Mouse (Mus musculus) C2C12 (cell line): Measurements from ENCODE around the gene Acot7. TPM values are rescaled to one million over a fixed set of nuclear protein-coding genes. Genes with fewer than 3 reads are reported as not detected.

Experiments used
- H3K27me3 ChIP-seq: one replicate; pipeline ENCODE4 v1.6.1; 2011; ENCODE audit not compliant: control insufficient read depth, insufficient read depth, insufficient read length
- H3K36me3 ChIP-seq: one replicate; pipeline ENCODE4 v1.6.1; 2011; ENCODE audit not compliant: control insufficient read depth, insufficient read depth
- H3K4me3 ChIP-seq: one replicate; pipeline ENCODE4 v1.5.1; 2011; ENCODE audit warnings: mild to moderate bottlenecking, control low read depth; ENCODE audit not compliant: poor library complexity, insufficient read depth, severe bottlenecking
- H3K79me2 ChIP-seq: one replicate; pipeline ENCODE4 v1.6.1; 2011; ENCODE audit not compliant: control insufficient read depth, insufficient read depth
- H3K79me3 ChIP-seq: one replicate; pipeline ENCODE4 v1.6.1; 2011; ENCODE audit warnings: low read depth, control low read depth
- H3ac ChIP-seq: one replicate; pipeline ENCODE3; 2011; ENCODE audit warnings: low read depth; ENCODE audit not compliant: control insufficient read depth, insufficient read length
- CEBPB ChIP-seq: IDR thresholded peaks from one replicate; pipeline ENCODE4 v1.6.1; 2011; ENCODE audit warnings: low read depth, mild to moderate bottlenecking, control low read depth, moderate library complexity
- CTCF ChIP-seq: IDR thresholded peaks from one replicate; pipeline ENCODE4 v1.5.1; 2011; ENCODE audit not compliant: control insufficient read depth, insufficient read depth, insufficient read length
- FOSL1 ChIP-seq: IDR thresholded peaks from one replicate; pipeline ENCODE4 v1.8.0; 2011; ENCODE audit warnings: mild to moderate bottlenecking, low read length; ENCODE audit not compliant: poor library complexity, insufficient read depth, severe bottlenecking
- MAX ChIP-seq: IDR thresholded peaks from one replicate; pipeline ENCODE4 v1.6.1; 2011; ENCODE audit warnings: mild to moderate bottlenecking, control low read depth
- MYOD1 ChIP-seq: IDR thresholded peaks from one replicate; pipeline ENCODE4 v1.6.1; 2011; ENCODE audit warnings: low read depth; ENCODE audit not compliant: control insufficient read depth, insufficient read length
- MYOG ChIP-seq: IDR thresholded peaks from one replicate; pipeline ENCODE4 v1.6.1; 2011; ENCODE audit not compliant: control insufficient read depth, insufficient read length; ENCODE audit errors: extremely low read depth
- USF1 ChIP-seq: IDR thresholded peaks from one replicate; pipeline ENCODE4 v1.6.1; 2011; ENCODE audit warnings: low read depth, mild to moderate bottlenecking, control low read depth, moderate library complexity
- polyA plus RNA-seq: library from polyadenylated mRNA; unstranded; fragments of >200 nt; fragmentation: generic; extraction: Trizol; gene quantifications from one replicate; pipeline ENCODE4 v1.2.1, GENCODE M21; 2012; ENCODE audit warnings: missing spikeins

The Acot7 gene
- polyA plus RNA-seq, 1 experiment, result 344 TPM

- H3K4me3 ChIP-seq, result no peak overlapping the region
- no peak for TF ChIP-seq CTCF
- no peak for TF ChIP-seq MYOG
- TF ChIP-seq MAX, result no peak
- TF ChIP-seq CEBPB, result no peak
- no peak for TF ChIP-seq USF1
- TF ChIP-seq FOSL1, result no peak
- peaks cover 90% of the 10 kb centered on the region for H3K79me2 ChIP-seq
- H3ac ChIP-seq, result no peak overlapping the region
- H3K36me3 ChIP-seq, result peaks cover 14% of the 10 kb centered on the region
- no peaks in the 10 kb centered on the region for H3K27me3 ChIP-seq
- H3K79me3 ChIP-seq, result peaks cover 67% of the 10 kb centered on the region
Observed at GRCm38 (mm10) chr4:152189071-152189470, 11.1 kb downstream of the Acot7 start.

- Histone ChIP-seq H3K79me3 (peaks cover 73% of the 10 kb centered on the region), H3K27me3 (no peaks in the 10 kb centered on the region), H3ac (no peak overlapping the region), H3K79me2 (peaks cover 90% of the 10 kb centered on the region), H3K36me3 (peaks cover 9% of the 10 kb centered on the region), H3K4me3 (no peak overlapping the region)
- no peak for TF ChIP-seq CEBPB
Observed at GRCm38 (mm10) chr4:152189691-152190090, 11.8 kb downstream of the Acot7 start.

GRCm38 (mm10) chr4:152190096-152190653 lies 12.2 kb downstream of the Acot7 start:
- Histone ChIP-seq H3ac (peak overlapping the region; percentile 35), H3K36me3 (peaks cover 9% of the 10 kb centered on the region), H3K79me3 (peaks cover 78% of the 10 kb centered on the region), H3K27me3 (no peaks in the 10 kb centered on the region), H3K79me2 (peaks cover 92% of the 10 kb centered on the region), H3K4me3 (no peak overlapping the region)
- no peak for TF ChIP-seq MYOD1
- TF ChIP-seq MAX, result no peak

DNA sequence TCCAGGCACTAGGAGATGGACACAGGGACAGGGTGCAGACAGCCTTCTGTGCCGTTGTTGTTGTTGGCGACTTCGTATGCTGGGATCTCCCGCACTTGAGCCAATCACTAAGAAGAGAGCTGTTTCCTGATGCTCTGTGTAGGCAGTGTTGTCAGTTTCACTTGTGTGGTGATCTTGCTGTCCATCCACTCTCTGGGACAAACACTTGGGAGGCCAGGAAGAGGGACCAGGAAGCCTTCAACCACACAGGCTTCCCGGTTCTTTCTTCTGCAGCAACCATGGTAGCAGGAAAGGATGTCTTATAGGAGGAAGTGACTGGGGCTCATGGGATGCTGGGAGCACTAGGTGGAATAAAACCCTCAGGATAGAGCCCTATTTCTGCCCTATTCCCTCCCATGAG lies 12.8 kb downstream of the Acot7 start:
- TF ChIP-seq MYOG (no peak), USF1 (no peak), CTCF (no peak), MYOD1 (no peak), FOSL1 (no peak), CEBPB (no peak), MAX (no peak)
- H3K4me3 ChIP-seq, result no peak overlapping the region
- peak overlapping the region; percentile 12 for H3ac ChIP-seq

GRCm38 (mm10) chr4:152192569-152192968 lies 14.6 kb downstream of the Acot7 start:
- Histone ChIP-seq H3K4me3 (no peak overlapping the region), H3K79me3 (peaks cover 94% of the 10 kb centered on the region), H3ac (no peak overlapping the region), H3K36me3 (peaks cover 16% of the 10 kb centered on the region), H3K27me3 (no peaks in the 10 kb centered on the region), H3K79me2 (peaks cover 100% of the 10 kb centered on the region)
- no peak for TF ChIP-seq MYOD1
- TF ChIP-seq CTCF, result no peak
- TF ChIP-seq CEBPB, result no peak
- no peak for TF ChIP-seq MAX
- no peak for TF ChIP-seq FOSL1
- TF ChIP-seq MYOG, result no peak
- TF ChIP-seq USF1, result no peak

More for the DNA sequence above, 12.8 kb downstream of the Acot7 start:
- Histone ChIP-seq H3K79me3 (peaks cover 83% of the 10 kb centered on the region), H3K27me3 (no peaks in the 10 kb centered on the region), H3K79me2 (peaks cover 95% of the 10 kb centered on the region), H3K36me3 (peaks cover 9% of the 10 kb centered on the region)

- Histone ChIP-seq H3K27me3 (no peaks in the 10 kb centered on the region), H3K4me3 (no peak overlapping the region), H3ac (no peak overlapping the region), H3K79me3 (peaks cover 88% of the 10 kb centered on the region), H3K36me3 (peaks cover 13% of the 10 kb centered on the region), H3K79me2 (peaks cover 100% of the 10 kb centered on the region)
- TF ChIP-seq MYOD1 (no peak), CEBPB (no peak), MAX (no peak), CTCF (no peak)
Observed at GRCm38 (mm10) chr4:152194476-152195175, 16.7 kb downstream of the Acot7 start.
